Mouse (Mus musculus) cerebellum, adult 9-11 months (tissue): ENCODE measurements at regions not wholly inside any gene's neighbourhood (a gene's known extent, or its start where the extent isn't known, plus 50 kb on each side); places are given as distances from the start of the nearest gene placed in this dataset.

ENCODE experiments used
- DNase-seq: peaks from one replicate; pipeline ENCODE4 v3.0.0; 2022

DNA sequence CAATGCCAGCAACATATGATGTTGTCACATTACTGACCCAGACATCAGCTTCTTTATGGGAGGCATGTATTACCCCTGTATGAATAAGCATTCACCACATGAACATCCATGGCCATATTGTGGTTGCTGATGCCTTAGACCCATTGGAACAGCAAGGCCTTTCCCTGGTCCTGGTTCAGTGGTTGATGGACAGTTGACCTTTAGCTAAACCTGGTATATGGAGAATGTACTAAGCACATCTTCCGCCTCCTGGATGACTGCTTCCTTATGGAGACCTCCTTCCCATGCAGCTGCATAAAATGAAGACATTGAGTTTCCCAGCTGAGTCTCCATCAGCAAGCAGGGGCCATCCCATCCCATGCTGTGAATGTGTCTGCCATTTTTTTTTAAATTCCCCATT is 61.9 kb upstream of the Cwc22 start:
- no peak for DNase-seq

DNA sequence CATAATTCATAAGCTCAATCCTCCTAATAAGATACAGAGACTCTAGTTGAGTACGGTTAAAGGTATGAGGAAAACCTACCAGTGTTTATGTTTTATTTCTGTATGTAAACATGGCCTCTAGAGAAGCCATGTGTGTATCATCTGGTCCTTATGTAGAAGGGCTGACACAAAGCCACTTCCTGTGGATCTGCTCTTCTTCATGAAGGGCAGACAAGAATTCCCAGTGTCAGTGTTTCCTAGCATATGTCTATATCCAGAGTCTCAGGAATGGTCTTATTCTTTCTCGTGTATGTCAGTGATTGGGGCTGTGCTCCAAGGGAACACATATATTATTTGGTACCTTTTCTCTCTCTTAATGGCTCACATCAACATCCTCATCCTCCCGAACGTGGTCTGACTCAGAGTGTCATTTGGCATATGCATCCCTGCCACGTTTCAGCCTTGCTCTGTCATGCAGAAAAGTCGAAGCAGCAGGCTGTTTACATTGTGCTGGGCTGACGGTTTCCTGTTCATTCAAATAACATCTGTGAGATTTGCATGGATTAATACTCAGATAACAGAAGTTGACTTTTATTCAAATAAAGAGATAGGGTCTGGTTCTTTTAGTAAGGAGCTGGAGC is 59.3 kb upstream of the Cwc22 start:
- DNase-seq: no peak

DNA sequence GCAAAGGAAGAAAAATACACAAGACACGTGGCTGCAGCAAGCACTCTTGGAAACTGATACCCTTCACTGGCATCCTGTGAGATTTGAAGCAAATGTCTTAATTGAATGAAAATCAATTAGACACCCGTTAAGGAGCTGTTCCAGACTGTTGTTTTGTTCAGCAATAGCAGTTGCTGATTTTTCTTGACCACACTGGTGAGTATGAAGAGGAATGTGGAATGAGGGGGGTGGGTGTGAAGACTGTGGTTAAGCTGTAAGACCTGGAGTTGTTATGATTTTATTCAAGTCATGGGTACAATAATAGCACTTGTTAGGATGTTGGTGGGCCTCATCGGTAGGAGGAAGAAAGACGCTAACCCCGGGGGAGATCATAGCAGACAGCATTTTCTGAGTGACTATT is 58.3 kb upstream of the Cwc22 start:
- no peak for DNase-seq
